Mouse (Mus musculus): ENCODE data around the gene Entpd1.

The Entpd1 gene

DNA sequence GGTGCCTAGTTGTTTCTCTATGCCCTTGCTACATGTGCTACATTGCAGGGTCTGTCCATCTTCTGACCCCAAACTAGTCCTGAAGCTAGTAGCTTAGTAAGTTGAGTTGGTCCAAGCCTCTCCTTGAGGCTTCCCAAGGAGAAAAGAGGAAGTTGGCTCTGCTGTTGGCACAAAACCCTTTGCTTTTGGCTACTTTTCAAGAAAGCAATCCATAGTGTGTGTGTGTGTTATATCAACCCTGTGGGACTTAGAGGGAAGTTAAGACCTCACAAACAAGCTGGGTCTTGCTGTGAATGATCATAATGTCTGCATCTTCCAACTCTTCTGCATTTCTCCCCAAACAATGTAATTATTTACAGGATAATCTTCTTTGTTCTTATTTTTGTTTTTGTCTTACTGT lies 16.8 kb downstream of the Entpd1 start:
- no peak for DNase-seq (ENCODE audit: low spot score)

DNA sequence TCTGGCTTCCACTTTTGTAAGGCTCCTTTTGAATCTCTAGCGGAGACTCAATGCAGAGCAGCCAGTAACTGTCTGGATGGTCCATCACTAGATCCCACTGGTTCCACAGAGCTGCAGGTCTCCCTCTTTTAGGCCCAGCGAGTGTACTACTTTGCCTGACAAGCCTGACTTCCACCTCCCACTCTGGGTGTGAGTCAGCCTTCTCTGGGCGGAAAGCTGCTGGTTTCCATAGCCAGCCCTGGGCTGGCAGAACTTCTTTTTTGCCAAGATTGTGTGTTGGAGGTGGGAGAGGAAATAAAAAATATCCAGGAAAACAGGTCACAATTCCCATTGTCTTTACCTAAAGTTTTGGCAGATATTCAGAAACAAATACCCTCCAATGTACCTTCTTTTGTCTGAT lies 17.9 kb downstream of the Entpd1 start:
- DNase-seq (ENCODE audit: low spot score), result no peak

DNA sequence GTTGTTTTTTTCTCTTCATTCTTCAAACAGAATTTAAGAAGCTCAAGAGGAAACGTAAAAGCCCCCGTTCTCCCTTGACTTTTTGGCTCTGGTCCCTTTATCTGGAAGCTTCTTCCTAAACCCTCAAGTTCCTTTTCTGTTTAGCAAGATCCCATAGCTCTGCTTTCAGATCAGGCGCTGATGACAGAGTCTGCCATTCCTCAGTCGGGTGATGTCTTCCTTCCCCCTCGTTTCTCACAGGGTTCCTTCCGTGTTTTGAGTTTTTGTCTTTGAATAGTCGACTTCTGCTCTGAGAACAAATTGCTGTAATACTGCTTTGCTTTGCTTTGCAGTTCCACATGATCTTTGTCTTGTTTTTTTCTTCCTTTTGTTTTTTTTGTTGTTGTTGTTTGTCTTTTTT lies 18.4 kb downstream of the Entpd1 start:
- no peak for DNase-seq (ENCODE audit: low spot score)

DNA sequence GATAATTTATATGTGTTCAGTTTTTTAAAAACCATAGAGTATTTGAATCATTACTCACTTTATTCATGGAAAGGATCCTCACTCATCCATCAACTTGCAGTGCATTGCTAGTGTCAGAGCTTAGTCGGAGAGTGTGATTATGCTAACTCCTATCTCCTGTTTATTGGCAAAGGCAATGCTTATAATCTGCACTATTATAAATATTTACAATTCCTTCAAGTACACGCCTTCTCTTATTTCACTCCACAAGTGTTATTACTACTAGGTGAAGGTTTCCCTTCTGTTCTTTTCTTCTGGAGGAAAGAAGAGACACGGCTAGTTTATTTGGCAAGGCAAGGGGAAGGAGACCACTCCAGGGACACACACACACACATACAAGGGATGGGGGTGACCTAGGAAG lies 20.0 kb downstream of the Entpd1 start:
- DNase-seq (ENCODE audit: low spot score), result no peak

DNA sequence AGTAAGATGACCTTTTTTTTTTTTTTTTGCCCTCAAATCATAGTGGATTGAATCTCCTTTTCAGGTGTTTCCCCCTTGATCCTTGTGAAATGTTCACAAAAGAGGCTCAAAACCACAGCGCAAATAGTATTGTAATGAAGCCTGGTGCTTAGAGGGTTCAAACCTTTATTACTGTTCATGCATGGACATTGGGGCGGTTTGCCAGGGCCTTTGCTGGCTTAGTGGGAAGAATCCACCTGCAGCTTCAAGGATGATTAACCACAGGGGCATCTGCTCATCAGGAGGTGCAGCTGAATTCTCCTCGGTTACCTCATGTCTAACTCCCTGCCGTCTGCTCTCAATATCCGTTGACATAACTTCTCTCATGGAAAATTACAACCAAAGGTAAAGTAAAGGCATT lies 20.5 kb downstream of the Entpd1 start:
- DNase-seq (ENCODE audit: low spot score), result no peak

DNA sequence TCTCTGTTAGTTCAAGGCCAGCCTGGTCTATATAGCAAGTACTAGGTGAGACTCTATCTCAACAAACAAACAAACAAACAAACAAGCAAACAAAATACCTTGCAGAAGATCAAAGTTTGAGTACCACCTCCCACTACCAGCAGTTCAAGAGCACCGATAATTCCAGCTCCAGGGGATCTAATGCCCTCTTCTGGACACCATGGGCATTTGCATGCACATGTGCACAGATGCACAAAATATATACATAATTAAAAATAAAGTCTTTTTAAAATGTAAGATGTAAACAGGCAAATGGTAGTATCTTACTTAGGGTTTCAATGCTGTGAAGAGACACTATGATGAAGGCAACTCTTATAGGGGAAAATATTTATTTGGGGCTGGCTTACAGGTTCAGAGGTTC lies 21.0 kb downstream of the Entpd1 start:
- DNase-seq (ENCODE audit: low spot score), result no peak

DNA sequence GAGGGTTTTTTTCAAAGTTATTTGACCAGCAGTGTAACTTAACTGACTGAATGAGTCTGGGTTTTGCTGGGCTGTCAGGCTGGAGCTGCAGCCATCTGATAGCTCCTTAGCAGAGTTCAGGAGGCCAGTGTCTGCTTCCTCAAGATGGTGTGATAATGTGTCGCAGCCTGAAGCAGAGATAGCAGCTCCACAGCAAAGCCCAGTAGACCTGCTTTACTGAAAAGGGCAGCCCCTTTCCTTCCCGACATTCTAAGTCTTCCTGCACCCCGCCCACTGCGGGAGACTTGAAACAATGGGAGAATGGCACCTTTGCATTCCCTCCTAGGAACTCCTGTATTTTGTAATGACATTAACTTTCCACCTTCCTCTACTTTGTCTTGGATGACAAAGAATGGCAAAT lies 24.9 kb downstream of the Entpd1 start:
- peak; percentile 10 for DNase-seq (ENCODE audit: low spot score)

DNA sequence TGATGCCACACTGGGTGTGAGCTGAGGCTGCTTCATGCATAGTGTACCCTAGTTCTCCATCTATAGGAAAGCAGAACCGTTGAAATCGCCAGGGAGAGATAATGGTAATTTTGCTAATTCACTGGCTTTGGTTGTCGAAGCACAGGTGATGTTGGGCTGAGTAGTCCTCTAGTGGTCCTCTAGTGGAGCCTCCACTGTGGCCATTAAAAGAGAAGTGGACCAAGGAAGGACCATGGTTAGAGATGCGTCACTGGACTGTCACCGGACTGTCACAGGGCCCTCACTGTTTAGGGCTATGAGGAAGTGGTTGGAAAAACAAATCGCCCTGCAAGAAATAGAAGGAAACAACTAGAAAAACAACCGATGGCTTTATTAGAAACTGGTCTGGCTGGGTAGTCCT lies 25.4 kb downstream of the Entpd1 start:
- no peak for DNase-seq (ENCODE audit: low spot score)

DNA sequence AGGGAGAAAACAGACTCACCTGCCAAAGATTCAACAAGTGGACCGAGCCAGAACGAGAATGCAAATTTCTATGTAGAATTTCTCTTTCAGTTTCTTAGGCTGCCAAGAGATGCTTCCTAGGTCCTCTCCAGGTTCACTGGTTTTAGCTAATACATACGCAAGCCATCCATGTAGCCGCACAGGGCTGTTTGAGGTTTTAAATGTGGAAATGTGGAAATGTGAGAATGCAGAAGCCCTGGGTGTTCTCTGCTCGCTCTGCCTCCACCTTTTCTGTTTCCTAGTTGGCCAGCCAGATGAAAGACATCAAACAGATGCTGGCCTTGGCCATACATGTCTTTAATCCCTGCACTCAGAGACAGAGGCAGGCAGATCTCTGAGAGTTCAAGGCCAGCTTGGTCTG lies 26.4 kb downstream of the Entpd1 start:
- no peak for DNase-seq (ENCODE audit: low spot score)

DNA sequence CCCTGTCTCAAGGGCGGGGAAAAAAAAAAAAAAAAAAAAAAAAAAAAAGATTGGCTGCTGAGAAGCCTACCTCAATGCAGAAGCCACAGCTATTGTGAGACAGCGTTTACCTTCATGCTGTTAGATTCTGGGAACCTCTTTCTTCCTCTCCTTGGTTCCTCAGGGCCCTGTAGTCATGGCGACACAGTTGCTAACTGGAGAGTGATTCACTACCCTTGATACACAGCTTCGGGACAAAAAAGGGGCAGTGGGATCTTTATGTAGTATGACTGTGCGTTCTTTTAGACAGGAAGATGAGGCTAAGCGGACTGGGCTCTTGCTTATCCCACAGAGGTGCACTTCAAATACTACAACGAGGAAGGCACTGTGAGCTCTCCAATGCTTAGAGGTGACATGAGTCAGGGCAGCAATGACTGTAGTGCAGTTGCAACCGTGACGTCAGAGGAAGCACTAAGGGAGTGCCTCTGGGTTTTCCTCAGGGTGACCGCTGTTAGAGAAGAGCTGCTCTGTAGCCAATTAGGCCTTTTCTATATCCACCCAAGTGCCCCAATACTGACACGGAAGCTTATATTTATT lies 27.7 kb downstream of the Entpd1 start:
- DNase-seq (ENCODE audit: low spot score), result no peak

DNA sequence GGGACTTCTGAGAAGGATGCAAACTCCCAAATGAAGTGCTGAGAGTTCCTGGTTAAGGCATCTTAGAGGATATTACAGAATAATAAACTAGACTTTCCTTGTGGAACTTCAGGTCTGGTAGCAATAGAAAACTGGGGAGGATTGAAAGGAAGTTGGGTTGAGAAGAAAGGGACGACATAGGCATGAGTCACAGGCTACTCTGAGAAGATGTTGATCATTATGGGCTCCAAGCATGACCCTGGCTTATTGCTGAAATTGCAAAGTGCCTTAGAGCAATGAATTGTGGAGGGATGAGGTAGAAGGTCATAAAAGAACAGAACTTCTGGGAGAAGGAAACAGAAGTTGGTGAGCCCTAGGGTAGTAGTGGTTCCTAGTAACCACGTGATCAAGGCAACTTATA lies 28.6 kb downstream of the Entpd1 start:
- no peak for DNase-seq (ENCODE audit: low spot score)

DNA sequence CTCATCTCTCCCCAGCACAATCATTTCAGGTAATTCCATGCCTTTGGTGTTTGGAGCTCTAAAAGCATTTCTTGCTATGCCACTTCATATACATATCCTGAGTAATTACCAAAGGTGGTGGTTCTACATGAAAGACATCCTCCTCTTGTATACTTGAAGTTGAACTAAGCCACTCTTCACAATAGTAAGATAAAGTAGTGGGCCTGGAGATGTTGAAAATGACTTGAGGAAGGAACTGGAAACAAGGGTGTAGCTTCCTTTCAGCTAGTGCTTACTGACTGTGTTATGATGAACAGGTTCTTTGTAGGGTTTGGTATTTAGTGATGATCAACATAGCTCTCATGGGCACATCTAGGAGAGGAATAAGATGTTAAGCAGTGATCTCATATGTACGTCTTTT lies 31.7 kb downstream of the Entpd1 start:
- DNase-seq (ENCODE audit: low spot score), result no peak

DNA sequence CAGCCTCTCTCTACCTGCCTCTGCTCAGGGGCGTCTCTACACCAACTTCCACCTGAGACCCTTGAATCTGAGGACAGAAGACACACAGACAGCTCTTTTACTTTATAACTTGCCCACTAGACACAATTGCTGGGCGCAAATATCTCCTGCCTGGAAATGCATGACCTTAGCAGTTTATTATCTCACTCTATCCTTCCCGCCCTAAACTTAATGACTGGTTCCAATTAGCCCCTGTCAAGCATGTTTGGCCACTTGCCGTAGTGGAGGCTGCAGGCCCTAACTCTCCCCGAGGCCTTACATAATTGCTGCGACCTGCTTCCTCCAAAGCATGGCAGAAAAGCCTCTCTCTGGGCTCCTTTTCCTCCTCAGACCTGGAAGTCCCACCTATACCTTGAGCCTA lies 34.2 kb downstream of the Entpd1 start:
- DNase-seq (ENCODE audit: low spot score), result no peak

DNA sequence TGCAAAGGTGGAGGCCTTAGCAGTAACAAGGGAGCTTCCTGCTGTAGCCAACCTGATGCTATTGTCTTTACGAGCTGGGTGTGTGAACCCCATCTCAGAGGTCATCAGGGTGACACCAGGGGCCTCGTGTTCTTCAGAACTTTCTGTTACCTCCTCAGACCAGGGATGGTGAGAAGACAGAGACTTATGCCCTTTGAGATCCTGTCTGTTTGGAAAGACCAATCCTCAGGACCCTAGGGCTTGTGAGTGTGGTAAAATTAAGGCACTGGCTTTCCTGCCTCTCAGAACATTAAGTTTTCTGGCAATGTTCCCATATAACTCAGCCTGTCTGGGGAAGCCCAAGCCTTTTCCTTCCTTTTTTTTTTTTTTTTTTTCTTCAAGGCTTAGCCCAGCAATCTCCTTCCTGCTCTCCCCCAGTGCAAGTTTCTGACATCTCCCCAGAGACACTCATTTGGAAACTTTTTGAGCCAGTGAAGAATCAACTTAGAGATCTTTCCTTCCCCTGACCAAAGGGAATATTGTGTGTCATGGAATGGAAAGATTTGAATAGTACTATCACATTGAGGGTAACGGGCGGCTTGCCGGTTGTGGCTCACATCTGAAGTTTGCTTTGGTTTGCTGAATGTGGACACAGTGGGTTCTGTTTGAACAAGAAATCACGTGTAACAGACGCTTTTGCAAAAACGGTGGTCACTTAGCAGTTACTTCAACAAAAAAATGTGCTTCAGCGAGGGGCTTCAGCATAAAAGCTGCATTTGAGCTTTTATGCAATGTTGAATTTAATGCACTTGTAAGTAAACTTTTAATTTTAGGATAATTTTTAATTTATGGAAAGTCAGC lies 35.4 kb downstream of the Entpd1 start:
- DNase-seq (ENCODE audit: low spot score), result no peak

DNA sequence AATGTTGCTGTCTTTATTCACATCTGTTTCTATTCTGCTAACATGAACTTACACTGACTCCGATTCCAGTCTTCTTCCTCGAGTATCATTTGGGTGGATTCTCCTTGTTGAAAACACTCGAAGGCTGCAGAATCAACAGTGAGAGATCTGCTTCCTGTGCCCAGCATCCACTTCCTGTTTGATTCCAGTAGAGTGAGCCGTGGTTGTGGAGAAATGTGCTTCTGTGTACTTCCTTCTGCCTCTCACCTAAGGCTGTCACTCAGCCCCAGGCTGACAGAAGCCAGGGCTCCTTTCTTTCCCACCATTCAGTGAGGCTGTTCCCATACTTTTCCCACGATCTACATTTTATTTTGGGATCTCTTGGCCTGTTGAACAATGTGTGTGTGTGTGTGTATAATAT lies 37.9 kb downstream of the Entpd1 start:
- DNase-seq (ENCODE audit: low spot score), result no peak

DNA sequence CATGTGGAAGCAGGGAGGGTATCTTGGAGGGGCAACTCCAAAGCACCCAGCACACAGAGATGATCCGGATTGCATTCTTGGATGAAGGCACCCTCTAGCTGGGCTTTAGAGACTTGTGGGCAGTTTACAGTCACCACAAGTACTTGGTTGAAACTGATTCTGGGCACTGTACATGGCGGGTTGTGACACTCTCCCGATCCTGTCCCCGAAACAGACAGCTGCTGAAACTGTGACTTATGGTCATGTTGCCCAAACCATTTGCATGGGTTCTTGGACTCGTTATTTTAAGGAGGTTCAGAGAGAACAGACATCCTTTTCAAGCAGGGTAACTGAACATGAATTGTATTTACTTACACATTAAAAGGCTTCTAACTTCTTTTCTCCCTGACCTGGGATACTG lies 44.0 kb downstream of the Entpd1 start:
- no peak for DNase-seq (ENCODE audit: low spot score)

DNA sequence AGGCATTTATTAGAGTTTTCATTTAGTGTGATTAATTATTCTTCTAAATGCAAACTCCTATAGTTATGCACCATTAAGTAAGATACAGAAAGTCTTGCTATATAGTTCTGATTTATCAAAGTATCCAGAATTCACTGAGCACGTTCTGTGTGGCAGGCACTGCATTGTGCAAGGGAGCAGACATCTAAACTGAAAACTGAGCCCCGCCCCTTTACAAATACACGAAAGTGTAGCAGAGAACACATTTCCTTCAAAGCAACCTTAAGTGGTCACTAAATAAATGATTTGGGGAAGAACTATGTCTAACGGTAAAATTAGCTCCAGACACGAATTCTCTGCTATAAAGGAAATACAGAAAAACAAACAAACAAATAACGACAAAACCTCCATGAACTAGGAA lies 46.1 kb downstream of the Entpd1 start:
- DNase-seq (ENCODE audit: low spot score), result no peak

DNA sequence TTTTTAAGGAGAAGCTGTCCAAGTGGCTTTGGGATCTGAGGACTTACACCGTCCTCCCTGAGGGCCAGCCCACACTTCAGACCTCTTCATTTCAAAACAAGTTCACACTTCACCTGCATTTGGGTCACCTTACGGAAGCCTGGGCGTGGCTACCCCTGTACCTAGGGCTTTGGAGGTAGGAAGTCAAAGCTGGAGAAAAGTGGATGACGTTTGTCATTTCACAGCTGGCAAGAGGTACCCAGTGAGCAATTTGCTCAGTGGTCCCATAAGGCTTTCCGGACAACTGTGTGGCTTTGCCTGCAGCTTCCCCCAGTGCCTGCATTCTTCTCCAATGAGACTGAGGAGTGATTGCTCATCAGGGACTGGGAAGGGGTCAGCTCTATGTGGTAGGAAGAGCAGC lies 46.8 kb downstream of the Entpd1 start:
- no peak for DNase-seq (ENCODE audit: low spot score)

DNA sequence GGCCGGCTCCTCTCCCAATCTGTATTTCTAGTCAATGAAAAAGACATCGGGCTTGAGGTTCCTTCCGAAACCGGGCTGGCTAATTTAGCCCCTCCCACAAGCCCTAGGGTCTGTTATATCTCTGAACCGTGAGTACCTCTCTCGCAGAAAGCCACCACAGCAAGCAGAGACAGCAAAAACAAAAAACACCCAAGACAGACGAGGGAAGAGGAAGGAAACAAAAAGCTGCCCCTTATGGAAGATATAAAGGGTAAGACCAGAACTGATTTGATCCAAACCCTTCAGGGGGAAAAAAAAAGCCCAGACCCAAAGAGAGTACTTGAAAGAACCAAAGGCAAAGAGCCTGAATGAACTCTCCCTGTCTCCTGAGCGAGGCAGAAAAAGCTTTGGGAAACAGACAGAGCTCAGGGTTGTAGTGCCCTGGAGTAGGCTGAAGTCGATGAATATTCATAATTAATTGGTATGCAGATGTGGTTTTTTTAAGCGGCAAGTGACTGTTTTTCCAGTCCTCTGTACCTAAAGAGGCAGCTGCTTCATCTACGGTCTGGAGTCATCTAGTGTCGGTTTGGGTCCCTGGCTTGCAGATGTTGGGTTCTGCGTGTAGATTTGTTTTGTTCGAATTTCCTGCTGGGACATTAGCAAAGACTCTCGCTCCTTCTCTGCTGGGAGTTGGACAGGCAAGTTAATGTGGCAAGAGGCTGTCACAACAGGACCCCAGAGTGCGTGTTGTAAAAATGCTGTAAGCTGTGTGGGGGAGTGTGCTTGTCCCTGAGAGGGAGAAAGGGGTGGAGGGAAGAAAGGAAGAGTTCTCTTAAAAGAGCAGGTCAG lies 47.7 kb downstream of the Entpd1 start:
- no peak for DNase-seq (ENCODE audit: low spot score)

DNA sequence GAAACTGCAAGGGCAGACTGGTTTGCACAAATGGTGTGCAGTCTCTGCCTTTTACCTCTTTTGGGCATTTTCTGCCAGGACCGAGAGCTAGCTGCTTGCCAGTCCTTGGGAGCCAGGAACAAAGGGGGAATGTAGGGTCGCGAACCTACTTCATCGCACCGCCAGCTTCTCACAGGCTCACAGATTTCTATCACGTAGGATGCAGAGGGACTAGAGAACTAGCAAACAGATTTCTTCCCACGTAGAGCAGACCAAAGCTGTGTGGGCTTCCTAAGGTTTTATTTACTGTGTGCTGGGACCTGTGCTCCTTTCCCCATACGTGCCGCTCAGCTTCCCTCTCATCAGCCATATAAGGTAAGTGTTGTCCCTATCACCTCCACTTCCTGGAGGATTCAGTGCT lies 48.3 kb downstream of the Entpd1 start:
- no peak for DNase-seq (ENCODE audit: low spot score)

DNA sequence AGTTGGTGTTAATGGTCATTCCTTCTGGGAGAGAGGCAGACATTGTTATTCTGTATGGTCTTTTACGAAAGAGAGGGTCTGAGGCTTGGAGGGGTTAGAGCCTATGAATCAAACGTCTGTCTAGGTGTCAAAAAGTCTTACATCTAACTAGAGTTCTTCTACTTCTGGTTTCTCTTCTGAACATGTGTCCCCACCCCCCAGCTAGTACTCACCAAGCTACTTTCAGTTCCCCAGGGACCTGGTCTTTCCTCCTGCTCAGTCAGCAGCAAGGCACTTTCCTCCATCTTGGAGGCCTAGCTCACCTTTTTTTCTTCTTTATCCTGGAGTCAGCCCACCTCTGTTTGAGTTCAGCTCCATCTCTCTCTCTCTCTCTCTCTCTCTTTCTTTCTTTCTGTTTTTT lies 48.9 kb downstream of the Entpd1 start:
- no peak for DNase-seq (ENCODE audit: low spot score)

DNA sequence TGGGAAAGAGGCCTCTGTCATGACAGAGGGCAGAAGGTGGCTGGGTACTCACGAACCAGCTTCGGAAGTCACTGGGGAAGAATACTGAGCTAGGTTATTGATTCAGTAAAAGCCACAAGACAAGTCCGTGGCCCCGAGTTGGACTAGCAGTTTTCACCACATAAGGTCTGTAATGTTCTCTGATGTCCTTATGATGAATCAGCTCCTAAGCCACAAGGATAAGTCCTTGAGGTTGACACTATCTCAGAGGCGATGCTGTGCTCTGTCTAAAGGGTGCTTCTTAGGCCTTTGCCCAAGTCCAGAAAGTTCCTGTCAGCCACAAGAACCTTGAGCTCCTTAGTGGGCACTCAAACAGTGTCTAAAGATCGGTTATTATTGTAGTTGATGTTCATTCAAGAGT lies 49.7 kb downstream of the Entpd1 start:
- no peak for DNase-seq (ENCODE audit: low spot score)

DNA sequence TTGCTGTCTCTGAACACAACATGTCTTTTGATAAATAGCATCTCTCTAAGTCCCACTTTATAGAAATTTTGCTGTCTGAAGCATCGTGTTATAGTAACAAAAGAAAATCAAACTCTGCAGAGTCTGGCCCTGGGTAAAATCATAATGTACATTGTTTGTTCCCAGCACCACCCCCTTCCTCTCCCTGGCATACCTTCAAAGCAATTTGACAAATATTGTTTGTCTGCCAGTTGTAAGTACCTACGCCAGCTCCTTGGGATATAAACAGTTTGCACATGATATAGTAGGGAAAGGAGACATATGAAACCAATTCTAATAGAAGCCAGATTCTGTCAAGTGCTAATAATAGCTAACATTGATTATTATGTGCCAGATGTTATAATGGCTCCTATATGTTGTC lies 50.6 kb downstream of the Entpd1 start:
- no peak for DNase-seq (ENCODE audit: low spot score)
